Mouse (Mus musculus) testis, adult 2 months (tissue): ENCODE data around the gene Gtf2ird1. TPM values are rescaled to one million over a fixed set of nuclear protein-coding genes. Genes with fewer than 3 reads are reported as not detected.

Source experiments
- H3K27ac ChIP-seq: fragments of 200-500 bp; 2 replicates; pipeline ENCODE4 v1.5.1; 2012; ENCODE audit warnings: low read depth, low read length; ENCODE audit not compliant: control insufficient read depth, insufficient read depth
- H3K27me3 ChIP-seq: fragments of 200-500 bp; 2 replicates; pipeline ENCODE4 v1.6.1; 2012; ENCODE audit warnings: mild to moderate bottlenecking, low read length, moderate library complexity; ENCODE audit not compliant: control insufficient read depth, insufficient read depth
- H3K36me3 ChIP-seq: fragments of 200-500 bp; 2 replicates; pipeline ENCODE4 v1.6.1; 2012; ENCODE audit warnings: mild to moderate bottlenecking, low read length; ENCODE audit not compliant: control insufficient read depth, insufficient read depth
- H3K4me1 ChIP-seq: fragments of 200-500 bp; 2 replicates; pipeline ENCODE4 v1.6.1; 2012; ENCODE audit warnings: low read length; ENCODE audit not compliant: control insufficient read depth, insufficient read depth
- H3K4me3 ChIP-seq: fragments of 200-500 bp; 2 replicates; pipeline ENCODE4 v1.5.1; 2012; ENCODE audit warnings: low read depth, mild to moderate bottlenecking, low read length, moderate library complexity, mixed read lengths; ENCODE audit not compliant: control insufficient read depth
- CTCF ChIP-seq: fragments of 200-500 bp; IDR thresholded peaks from 2 replicates; pipeline ENCODE4 v1.5.1; 2012; ENCODE audit warnings: low read depth, mild to moderate bottlenecking, inconsistent platforms, low read length, moderate library complexity; ENCODE audit not compliant: control insufficient read depth, insufficient read depth, insufficient replicate concordance
- POLR2A ChIP-seq: fragments of 200-500 bp; IDR thresholded peaks from 2 replicates; pipeline ENCODE4 v1.6.1; 2012; ENCODE audit warnings: low read depth, mild to moderate bottlenecking, inconsistent platforms, low read length, moderate library complexity; ENCODE audit not compliant: control insufficient read depth
- polyA plus RNA-seq: library from polyadenylated mRNA; depleted of rRNA; stranded (reverse); fragments of >200 nt; gene quantifications from 2 replicates; pipeline ENCODE4 v1.2.3, GENCODE M21; 2012

The Gtf2ird1 gene
- polyA plus RNA-seq, 1 experiment, result 29.1 TPM

GRCm38 (mm10) chr5:134495796-134496195 lies 39.3 kb upstream of the Gtf2ird1 start:
- no peak overlapping the region for H3K4me3 ChIP-seq
- H3K27me3 ChIP-seq, result no peaks in the 10 kb centered on the region
- H3K36me3 ChIP-seq, result no peaks in the 10 kb centered on the region
- peaks cover 2% of the 10 kb centered on the region; the same call in 1 of the 2 replicates for H3K4me1 ChIP-seq
- H3K27ac ChIP-seq, result no peak overlapping the region
- TF ChIP-seq CTCF (no peak), POLR2A (no peak)

GRCm38 (mm10) chr5:134494142-134494541 lies 37.6 kb upstream of the Gtf2ird1 start:
- TF ChIP-seq POLR2A (no peak), CTCF (peak; percentile 97)

GRCm38 (mm10) chr5:134492956-134493355 lies 36.4 kb upstream of the Gtf2ird1 start:
- Histone ChIP-seq H3K4me3 (no peak overlapping the region), H3K27me3 (no peaks in the 10 kb centered on the region), H3K27ac (no peak overlapping the region), H3K4me1 (no peaks in the 10 kb centered on the region; the same call in 1 of the 2 replicates), H3K36me3 (no peaks in the 10 kb centered on the region)
- TF ChIP-seq CTCF (no peak), POLR2A (no peak)

More at GRCm38 (mm10) chr5:134494142-134494541, 37.6 kb upstream of the Gtf2ird1 start:
- Histone ChIP-seq H3K27ac (no peak overlapping the region), H3K4me1 (no peaks in the 10 kb centered on the region; the same call in 1 of the 2 replicates), H3K36me3 (no peaks in the 10 kb centered on the region), H3K4me3 (no peak overlapping the region), H3K27me3 (no peaks in the 10 kb centered on the region)

GRCm38 (mm10) chr5:134491712-134492417 lies 35.3 kb upstream of the Gtf2ird1 start:
- Histone ChIP-seq H3K4me1 (no peaks in the 10 kb centered on the region; the same call in 1 of the 2 replicates), H3K36me3 (no peaks in the 10 kb centered on the region), H3K27ac (no peak overlapping the region), H3K4me3 (no peak overlapping the region), H3K27me3 (no peaks in the 10 kb centered on the region)
- TF ChIP-seq CTCF, result peak; percentile 98
- TF ChIP-seq POLR2A, result no peak

- H3K4me3 ChIP-seq, result no peak overlapping the region
- no peaks in the 10 kb centered on the region for H3K36me3 ChIP-seq
- no peak overlapping the region for H3K27ac ChIP-seq
- no peaks in the 10 kb centered on the region; the same call in 1 of the 2 replicates for H3K4me1 ChIP-seq
- H3K27me3 ChIP-seq, result no peaks in the 10 kb centered on the region
- TF ChIP-seq CTCF (no peak), POLR2A (no peak)
Observed at GRCm38 (mm10) chr5:134491206-134491605, 34.7 kb upstream of the Gtf2ird1 start.

GRCm38 (mm10) chr5:134490465-134490864 lies 33.9 kb upstream of the Gtf2ird1 start:
- Histone ChIP-seq H3K27me3 (no peaks in the 10 kb centered on the region), H3K4me1 (peaks cover 4% of the 10 kb centered on the region), H3K27ac (no peak overlapping the region), H3K36me3 (no peaks in the 10 kb centered on the region), H3K4me3 (no peak overlapping the region)
- TF ChIP-seq POLR2A, result no peak
- TF ChIP-seq CTCF, result peak; percentile 83

- no peaks in the 10 kb centered on the region for H3K36me3 ChIP-seq
- H3K27ac ChIP-seq, result no peak overlapping the region
- H3K4me3 ChIP-seq, result no peak overlapping the region
Observed at GRCm38 (mm10) chr5:134489583-134489982, 33.1 kb upstream of the Gtf2ird1 start.

GRCm38 (mm10) chr5:134488596-134488995 lies 32.1 kb upstream of the Gtf2ird1 start:
- Histone ChIP-seq H3K27me3 (no peaks in the 10 kb centered on the region), H3K4me3 (no peak overlapping the region), H3K27ac (no peak overlapping the region), H3K36me3 (no peaks in the 10 kb centered on the region), H3K4me1 (peaks cover 7% of the 10 kb centered on the region)
- TF ChIP-seq POLR2A, result no peak
- no peak for TF ChIP-seq CTCF

More at GRCm38 (mm10) chr5:134489583-134489982, 33.1 kb upstream of the Gtf2ird1 start:
- Histone ChIP-seq H3K27me3 (no peaks in the 10 kb centered on the region), H3K4me1 (peaks cover 7% of the 10 kb centered on the region)
- TF ChIP-seq POLR2A (no peak), CTCF (peak; percentile 74)
